Mouse (Mus musculus): ENCODE measurements around the gene Brd4. TPM values are rescaled to one million over a fixed set of nuclear protein-coding genes. Genes with fewer than 3 reads are reported as not detected.

Gene Brd4
- polyA plus RNA-seq, 1 experiment from 2014 or later, result 105 TPM

- H3K4me3 ChIP-seq, result no peak overlapping the region
- H3K9me3 ChIP-seq, result no peaks in the 10 kb centered on the region
- H3K27ac ChIP-seq, result no peak overlapping the region
- WGBS, result 92% methylated on average over 8 of the region's 8 CpGs
- peaks cover 6% of the 10 kb centered on the region for H3K4me1 ChIP-seq
- no peak for DNase-seq (ENCODE audit: low spot score)
- peaks cover 86% of the 10 kb centered on the region for H3K36me3 ChIP-seq
- H3K27me3 ChIP-seq (ENCODE audit: insufficient read depth, poor library complexity, severe bottlenecking), result no peaks in the 10 kb centered on the region
Observed at GRCm38 (mm10) chr17:32146718-32147117, 137.8 kb downstream of the Brd4 start.

Other genes with a start within 250 kb of the Brd4 start
- gene Rrp1b, start 248.6 kb downstream of the Brd4 start, polyA plus RNA-seq (2016; fragmentation: Nextera tagmentation; extraction: Ambion mirVana), result 51.2 and 76.6 TPM in 2 replicates
- 0.57 and 0.62 TPM in 2 replicates for gene Hsf2bp, start 248.4 kb downstream of the Brd4 start, polyA plus RNA-seq (2016; fragmentation: Nextera tagmentation; extraction: Ambion mirVana)
- gene Notch3, start 117.9 kb downstream of the Brd4 start, polyA plus RNA-seq (2016; fragmentation: Nextera tagmentation; extraction: Ambion mirVana), result 5.7 and 13.7 TPM in 2 replicates
- not detected in 2 replicates for gene Ephx3, start 95.2 kb downstream of the Brd4 start, polyA plus RNA-seq (2016; fragmentation: Nextera tagmentation; extraction: Ambion mirVana)
- 100 and 115 TPM in 2 replicates for gene Akap8, start 36.5 kb upstream of the Brd4 start, polyA plus RNA-seq (2016; fragmentation: Nextera tagmentation; extraction: Ambion mirVana)
- 84.7 and 88.6 TPM in 2 replicates for gene Akap8l, start 65.9 kb upstream of the Brd4 start, polyA plus RNA-seq (2016; fragmentation: Nextera tagmentation; extraction: Ambion mirVana)
- 17.9 and 21.8 TPM in 2 replicates for gene Wiz, start 104.7 kb upstream of the Brd4 start, polyA plus RNA-seq (2016; fragmentation: Nextera tagmentation; extraction: Ambion mirVana)
- 1.2 and 2.3 TPM in 2 replicates for gene Rasal3, start 118.9 kb upstream of the Brd4 start, polyA plus RNA-seq (2016; fragmentation: Nextera tagmentation; extraction: Ambion mirVana)
- 0.09 and 0.40 TPM in 2 replicates for gene Pglyrp2, start 139.4 kb upstream of the Brd4 start, polyA plus RNA-seq (2016; fragmentation: Nextera tagmentation; extraction: Ambion mirVana)
- 0.37 TPM in 1 of 2 replicates, not detected in the other for gene Cyp4f39, start 168.0 kb upstream of the Brd4 start, polyA plus RNA-seq (2016; fragmentation: Nextera tagmentation; extraction: Ambion mirVana)
- gene Cyp4f17, start 221.3 kb upstream of the Brd4 start, polyA plus RNA-seq (2016; fragmentation: Nextera tagmentation; extraction: Ambion mirVana), result 4.1 and 4.9 TPM in 2 replicates